Comparison of ENCODE assay signal across 10 mouse cellular contexts in the genomic region with DNA sequence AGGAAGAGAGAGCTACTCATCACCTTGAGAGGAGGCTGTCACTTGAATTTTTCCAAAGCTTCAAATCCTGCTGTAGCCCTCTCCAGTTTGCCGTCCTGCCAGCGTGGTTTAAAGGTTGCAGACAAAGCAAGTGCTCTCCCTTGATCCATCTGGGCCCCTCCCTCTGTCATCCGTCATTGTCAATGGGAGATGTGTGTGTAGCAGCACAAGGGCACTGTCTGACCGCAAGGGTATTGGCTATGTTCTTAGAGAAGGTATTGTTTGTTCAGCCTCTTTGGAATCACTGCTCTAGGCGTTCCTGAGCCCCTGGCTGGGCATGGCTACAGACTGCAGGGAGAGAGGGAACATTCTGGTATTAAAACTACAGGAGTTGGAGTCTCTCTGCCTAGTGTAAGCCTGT.
DNase-seq lines count a peak whose midpoint lies in the region.
"Had no signal": no experiment of that assay in that cellular context is flagged by ENCODE, and none has a peak within 500 bp of the region (broad histone marks: within the 10 kb centered on the region; RNA-seq: fewer than 3 reads in every experiment).

No protein-coding gene starts in this region.

- H3K36me3 ChIP-seq in embryonic facial prominence, embryonic 10.5 days (replicated peaks), result no peaks in the 10 kb centered on the region
- 0 out of 2 replicates have a peak, but pooled peaks cover 3% of the 10 kb centered on the region for H3K36me3 ChIP-seq in limb, embryonic 10.5 days
- H3K36me3 ChIP-seq: heart, embryonic 10.5 days had no signal

- no peak overlapping the region for H3K4me3 ChIP-seq in embryonic facial prominence, embryonic 10.5 days
- no peak overlapping the region for H3K4me3 ChIP-seq in limb, embryonic 10.5 days
- H3K4me3 ChIP-seq: heart, embryonic 10.5 days had no signal

- peaks cover 79% of the 10 kb centered on the region for H3K4me1 ChIP-seq in embryonic facial prominence, embryonic 10.5 days
- peaks cover 83% of the 10 kb centered on the region for H3K4me1 ChIP-seq in limb, embryonic 10.5 days

- 11% methylated on average over 5 of the region's 5 CpGs for WGBS in embryonic facial prominence, embryonic 10.5 days
- 10% methylated on average over 5 of the region's 5 CpGs for WGBS in limb, embryonic 10.5 days

- no peaks in the 10 kb centered on the region for H3K9me3 ChIP-seq in embryonic facial prominence, embryonic 10.5 days
- H3K9me3 ChIP-seq in limb, embryonic 10.5 days (replicated peaks), result no peaks in the 10 kb centered on the region
- H3K9me3 ChIP-seq: heart, embryonic 10.5 days had no signal

- peak overlapping the region; percentile 62; the same call in 1 of the 2 replicates for H3K27ac ChIP-seq in embryonic facial prominence, embryonic 10.5 days (replicated peaks)
- H3K27ac ChIP-seq in limb, embryonic 10.5 days, result 0 out of 2 replicates have a peak overlapping the region, but pooled peaks have one; percentile 6
- H3K27ac ChIP-seq: heart, embryonic 10.5 days had no signal

- DNase-seq in 3T3-L1 (ENCODE audit: low read depth, low spot score), result peak; percentile 38
- DNase-seq in Muller cell, postnatal 12 days (ENCODE audit: inconsistent ontology term), result peak; percentile 68
- DNase-seq in embryonic facial prominence, embryonic 10.5 days (ENCODE audit: low spot score), result no peak
- no peak for DNase-seq in limb, embryonic 10.5 days (ENCODE audit: low spot score)
- no peak for DNase-seq in gastrocnemius, postnatal 4 days (ENCODE audit: low spot score in 2 of 2)
- no peak for DNase-seq in urinary bladder, postnatal 10 days (ENCODE audit: low spot score)
- no peak for DNase-seq in spleen, postnatal 14 days (ENCODE audit: low spot score in 2 of 2)
- DNase-seq in urinary bladder, adult 18-20 months (ENCODE audit: low spot score in 2 of 2), result no peak
- DNase-seq: kidney, adult 8-10 months had no signal

- H3K27me3 ChIP-seq in embryonic facial prominence, embryonic 10.5 days (replicated peaks; ENCODE audit: low read depth, poor library complexity, severe bottlenecking), result no peaks in the 10 kb centered on the region
- H3K27me3 ChIP-seq in limb, embryonic 10.5 days (ENCODE audit: low read depth, poor library complexity, severe bottlenecking), result no peaks in the 10 kb centered on the region

Comparison
In these comparisons a context has a peak if more than half of its experiments do, and no peak if none do; other contexts are left out.
1. DNase-seq: peak in 3T3-L1 (single experiment) and Muller cell, postnatal 12 days (single experiment); none in embryonic facial prominence, embryonic 10.5 days (single experiment), limb, embryonic 10.5 days (single experiment), gastrocnemius, postnatal 4 days (0 of 2), urinary bladder, postnatal 10 days (single experiment), spleen, postnatal 14 days (0 of 2) and urinary bladder, adult 18-20 months (0 of 2).